Mouse (Mus musculus) limb, embryonic 14.5 days (tissue): ENCODE results near the gene Syt2. TPM values are rescaled to one million over a fixed set of nuclear protein-coding genes. Genes with fewer than 3 reads are reported as not detected.

ENCODE experiments used
- ATAC-seq: fragments of 200-750 bp; cut with Nextera tagmentation; 2 replicates; pipeline ENCODE4 v1.8.0; 2017; ENCODE audit warnings: low read depth, moderate number of reproducible peaks, moderate TSS enrichment; ENCODE audit not compliant: low FRiP score
- DNase-seq: peaks from one replicate; pipeline ENCODE4 v3.0.0-alpha.2; 2015; ENCODE audit warnings: low spot score
- H3K27ac ChIP-seq: fragments of 300-500 bp; sonication (generic); replicated peaks from 2 replicates; pipeline ENCODE4 v1.5.1; 2014; ENCODE audit warnings: low read depth, mild to moderate bottlenecking, low read length, moderate library complexity, mixed read lengths
- H3K27me3 ChIP-seq: fragments of 300-500 bp; sonication (generic); 2 replicates; pipeline ENCODE4 v1.6.1; 2014; ENCODE audit warnings: low read length, mixed read lengths; ENCODE audit not compliant: control insufficient read depth, insufficient read depth
- H3K36me3 ChIP-seq: fragments of 300-500 bp; sonication (generic); 2 replicates; pipeline ENCODE4 v1.6.1; 2014; ENCODE audit warnings: mild to moderate bottlenecking, low read length, moderate library complexity, mixed read lengths; ENCODE audit not compliant: control insufficient read depth, insufficient read depth
- H3K4me1 ChIP-seq: fragments of 300-500 bp; sonication (generic); 2 replicates; pipeline ENCODE4 v1.6.1; 2014; ENCODE audit warnings: antibody characterized with exemption, low read length, mixed read lengths; ENCODE audit not compliant: control insufficient read depth, insufficient read depth
- H3K4me2 ChIP-seq: fragments of 300-500 bp; sonication (generic); replicated peaks from 2 replicates; pipeline ENCODE4 v1.6.1; 2014; ENCODE audit warnings: low read depth, mild to moderate bottlenecking, low read length, moderate library complexity; ENCODE audit not compliant: severe bottlenecking
- H3K4me3 ChIP-seq: fragments of 300-500 bp; sonication (generic); replicated peaks from 2 replicates; pipeline ENCODE4 v1.5.1; 2014; ENCODE audit warnings: low read length
- H3K9ac ChIP-seq: fragments of 300-500 bp; sonication (generic); 2 replicates; pipeline ENCODE4 v1.6.1; 2014; ENCODE audit warnings: mild to moderate bottlenecking, low read depth, low read length, moderate library complexity; ENCODE audit not compliant: severe bottlenecking
- H3K9me3 ChIP-seq: fragments of 300-500 bp; sonication (generic); 2 replicates; pipeline ENCODE4 v1.6.1; 2016; ENCODE audit warnings: low read length; ENCODE audit not compliant: control insufficient read depth
- POLR2A ChIP-seq: fragments of 200-500 bp; IDR thresholded peaks from 2 replicates; pipeline ENCODE4 v1.8.0; 2012; ENCODE audit warnings: inconsistent platforms, mild to moderate bottlenecking, moderate library complexity, borderline replicate concordance; ENCODE audit not compliant: insufficient read depth, insufficient read length; ENCODE audit errors: extremely low read depth
- WGBS: fragments of 180-500 bp; shearing (Covaris S2); extraction: QIAGEN DNeasy Blood & Tissue Kit; methylation state at CpG from one replicate; pipeline ENCODE4 v1.1.7; 2014; 5-methylcytosine and 5-hydroxymethylcytosine counted together
- polyA plus RNA-seq, 2 experiments: library from polyadenylated mRNA; depleted of rRNA in 1 of 2; stranded (reverse) in 1 of 2; unstranded in 1 of 2; fragments of >200 nt; fragmentation: Nextera tagmentation in 1 of 2; extraction: Ambion mirVana in 1 of 2; gene quantifications; 2 replicates each; pipeline versions ENCODE4 v1.2.1 to v1.2.3; 2012 to 2014

The Syt2 gene
- polyA plus RNA-seq, 2 experiments, result 0.44 to 1.5 TPM

GRCm38 (mm10) chr1:134764831-134765458 is 118.5 kb downstream of the Syt2 start:
- Histone ChIP-seq H3K27ac (no peak overlapping the region), H3K4me2 (no peak overlapping the region), H3K9me3 (no peaks in the 10 kb centered on the region), H3K9ac (no peak overlapping the region), H3K4me1 (no peaks in the 10 kb centered on the region), H3K36me3 (peaks cover 11% of the 10 kb centered on the region; the same call in 1 of the 2 replicates), H3K4me3 (no peak overlapping the region), H3K27me3 (no peaks in the 10 kb centered on the region)
- ATAC-seq, result no peak
- no peak for DNase-seq
- TF ChIP-seq POLR2A, result no peak
- WGBS, result 64% methylated on average over 7 of the region's 7 CpGs

- peaks cover 2% of the 10 kb centered on the region; the same call in 1 of the 2 replicates for H3K4me1 ChIP-seq
- no peak for DNase-seq
- H3K4me3 ChIP-seq, result no peak overlapping the region
- H3K27ac ChIP-seq, result no peak overlapping the region
- no peak for ATAC-seq
- H3K4me2 ChIP-seq, result no peak overlapping the region
- no peak overlapping the region for H3K9ac ChIP-seq
- WGBS, result 59% methylated on average over 4 of the region's 4 CpGs
- no peaks in the 10 kb centered on the region for H3K27me3 ChIP-seq
- no peak for TF ChIP-seq POLR2A
- H3K36me3 ChIP-seq, result peaks cover 8% of the 10 kb centered on the region; the same call in 1 of the 2 replicates
- H3K9me3 ChIP-seq, result no peaks in the 10 kb centered on the region
Measured at GRCm38 (mm10) chr1:134766448-134766847, 120.0 kb downstream of the Syt2 start.

GRCm38 (mm10) chr1:134770312-134770711 is 123.8 kb downstream of the Syt2 start:
- Histone ChIP-seq H3K9me3 (no peaks in the 10 kb centered on the region), H3K4me2 (no peak overlapping the region), H3K36me3 (peaks cover 18% of the 10 kb centered on the region), H3K4me3 (no peak overlapping the region), H3K27ac (no peak overlapping the region), H3K4me1 (peaks cover 17% of the 10 kb centered on the region), H3K9ac (no peak overlapping the region), H3K27me3 (no peaks in the 10 kb centered on the region)
- ATAC-seq, result no peak
- no peak for DNase-seq
- 95% methylated on average over 5 of the region's 5 CpGs for WGBS
- TF ChIP-seq POLR2A, result no peak

- H3K27ac ChIP-seq, result no peak overlapping the region
- 55% methylated on average over 6 of the region's 6 CpGs for WGBS
- H3K4me2 ChIP-seq, result no peak overlapping the region
- no peak for ATAC-seq
- H3K4me1 ChIP-seq, result peaks cover 23% of the 10 kb centered on the region
- DNase-seq, result peak; percentile 63
- H3K9ac ChIP-seq, result no peak overlapping the region
- H3K9me3 ChIP-seq, result no peaks in the 10 kb centered on the region
- H3K36me3 ChIP-seq, result peaks cover 25% of the 10 kb centered on the region
- no peaks in the 10 kb centered on the region for H3K27me3 ChIP-seq
- TF ChIP-seq POLR2A, result no peak
- no peak overlapping the region for H3K4me3 ChIP-seq
Measured at GRCm38 (mm10) chr1:134771353-134771752, 124.9 kb downstream of the Syt2 start.

- Histone ChIP-seq H3K36me3 (peaks cover 25% of the 10 kb centered on the region), H3K4me1 (peaks cover 23% of the 10 kb centered on the region), H3K9me3 (no peaks in the 10 kb centered on the region), H3K9ac (no peak overlapping the region), H3K4me2 (no peak overlapping the region), H3K27ac (no peak overlapping the region), H3K4me3 (no peak overlapping the region), H3K27me3 (no peaks in the 10 kb centered on the region)
- no peak for TF ChIP-seq POLR2A
- 93% methylated on average over 7 of the region's 7 CpGs for WGBS
- DNase-seq (no peak), ATAC-seq (no peak)
Measured at GRCm38 (mm10) chr1:134771999-134772398, 125.5 kb downstream of the Syt2 start.
